Mouse (Mus musculus): ENCODE measurements around the gene Stoml1. TPM values are rescaled to one million over a fixed set of nuclear protein-coding genes. Genes with fewer than 3 reads are reported as not detected.
"Not testable (repeated sequence)": the region's sequence is repeated elsewhere in the genome, so short reads cannot be mapped to it uniquely, and the experiment has no call there.

Stoml1 gene
- polyA plus RNA-seq, 1 experiment from 2014 or later = 109 TPM

DNA sequence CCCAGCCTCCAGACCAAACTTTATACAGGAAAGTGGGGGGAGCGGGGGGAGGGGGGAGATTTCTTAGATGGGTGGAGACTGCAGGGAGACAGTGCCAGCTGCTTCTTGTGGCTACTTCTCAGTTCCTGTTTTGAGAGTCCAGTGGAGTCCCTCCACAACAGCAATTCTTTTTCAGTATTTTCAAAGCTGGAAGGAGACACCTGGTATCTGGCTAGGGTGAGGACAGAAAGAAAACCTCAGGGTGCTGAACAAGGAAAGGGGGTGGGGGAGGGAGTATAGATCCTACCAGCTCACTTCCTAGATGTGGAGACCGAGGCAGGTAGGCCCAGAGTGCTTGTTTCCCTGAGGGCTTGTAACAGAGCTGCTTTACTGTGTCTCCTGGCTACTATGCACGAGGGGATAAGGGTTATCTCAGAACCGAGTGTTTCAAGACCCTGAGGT, 13.6 kb downstream of the Stoml1 start:
- H3K9me3 ChIP-seq = no peaks in the 10 kb centered on the region
- no peak overlapping the region for H3K4me2 ChIP-seq (replicated peaks)
- WGBS = 48% methylated on average over 4 of the region's 4 CpGs
- H3K36me3 ChIP-seq = peaks cover 14% of the 10 kb centered on the region
- no peak for ATAC-seq (replicated peaks)
- H3K27ac ChIP-seq (replicated peaks) = no peak overlapping the region
- H3K4me1 ChIP-seq = no peaks in the 10 kb centered on the region
- H3K27me3 ChIP-seq = no peaks in the 10 kb centered on the region
- H3K4me3 ChIP-seq = no peak overlapping the region
- no peak overlapping the region for H3K9ac ChIP-seq (replicated peaks)

DNA sequence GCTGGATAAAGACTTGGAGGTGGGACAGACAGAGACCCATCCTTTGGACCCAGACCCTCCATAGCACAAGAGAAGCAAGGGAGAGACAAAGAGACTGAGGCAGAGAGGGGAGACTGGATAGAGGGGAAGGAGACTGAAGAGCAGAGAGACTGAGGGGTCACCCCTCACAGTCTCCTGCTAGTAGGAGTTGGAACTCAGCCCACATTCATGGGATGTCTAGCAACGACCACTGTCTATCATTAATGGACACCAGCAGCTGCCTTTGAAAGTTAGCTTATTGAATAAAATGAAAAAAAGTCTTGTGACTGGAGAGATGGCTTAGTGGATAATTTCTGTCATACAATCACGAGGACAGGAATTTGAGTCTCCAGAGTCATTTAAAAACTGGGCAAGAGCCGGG, 14.1 kb downstream of the Stoml1 start:
- Histone ChIP-seq H3K4me2 (replicated peaks) (no peak overlapping the region), H3K27ac (replicated peaks) (no peak overlapping the region), H3K36me3 (peaks cover 9% of the 10 kb centered on the region), H3K9ac (replicated peaks) (no peak overlapping the region), H3K4me3 (no peak overlapping the region), H3K9me3 (no peaks in the 10 kb centered on the region), H3K4me1 (no peaks in the 10 kb centered on the region), H3K27me3 (no peaks in the 10 kb centered on the region)
- no peak for ATAC-seq (replicated peaks)
- WGBS = 74% methylated on average over 3 of the region's 3 CpGs

DNA sequence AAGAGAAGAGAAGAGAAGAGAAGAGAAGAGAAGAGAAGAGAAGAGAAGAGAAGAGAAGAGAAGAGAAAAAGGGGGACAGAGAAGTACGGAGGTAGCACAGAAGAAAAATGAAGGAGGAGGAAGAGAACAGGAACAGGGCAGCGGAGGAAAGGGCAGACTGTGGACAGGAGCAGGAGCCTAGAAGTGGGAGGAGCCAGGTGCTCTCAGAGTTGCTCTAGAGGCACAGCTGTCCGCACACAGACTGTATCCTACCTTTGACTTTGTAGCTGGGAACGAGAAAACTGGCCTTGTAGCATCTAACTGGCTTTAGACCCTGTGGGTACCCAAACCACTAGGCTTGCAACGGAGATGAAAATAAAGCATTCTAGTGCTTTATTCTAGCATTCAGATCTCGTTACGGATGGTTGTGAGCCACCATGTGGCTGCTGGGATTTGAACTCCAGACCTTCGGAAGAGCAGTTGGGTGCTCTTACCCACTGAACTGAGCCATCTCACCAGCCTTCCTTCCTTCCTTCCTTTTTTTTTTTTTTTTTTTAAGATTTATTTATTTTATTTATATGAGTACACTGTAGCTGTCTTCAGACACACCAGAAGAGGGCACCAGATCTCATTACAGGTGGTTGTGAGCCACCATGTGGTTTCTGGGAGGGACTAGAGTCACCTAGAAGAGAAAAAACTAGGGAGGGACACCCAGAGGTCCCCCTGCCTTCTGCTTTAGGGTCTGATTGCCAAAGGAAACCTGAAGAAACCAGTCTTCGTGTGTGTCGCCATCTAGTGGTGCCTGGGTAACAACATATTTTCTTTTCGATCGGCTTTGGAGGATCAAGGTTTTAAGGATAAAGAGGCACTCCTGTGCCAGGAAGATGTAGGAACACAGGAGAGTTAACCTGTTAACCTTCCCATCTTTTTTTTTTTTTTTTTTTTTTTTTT, 15.7 kb downstream of the Stoml1 start:
- WGBS = 61% methylated on average over 12 of the region's 12 CpGs
- no peak overlapping the region for H3K4me2 ChIP-seq (replicated peaks)
- H3K9me3 ChIP-seq = no peaks in the 10 kb centered on the region
- no peaks in the 10 kb centered on the region for H3K4me1 ChIP-seq
- no peak overlapping the region for H3K4me3 ChIP-seq
- no peak overlapping the region for H3K27ac ChIP-seq (replicated peaks)
- H3K9ac ChIP-seq (replicated peaks) = no peak overlapping the region
- no peak for ATAC-seq (replicated peaks)
- H3K27me3 ChIP-seq = no peaks in the 10 kb centered on the region
- H3K36me3 ChIP-seq = no peaks in the 10 kb centered on the region

DNA sequence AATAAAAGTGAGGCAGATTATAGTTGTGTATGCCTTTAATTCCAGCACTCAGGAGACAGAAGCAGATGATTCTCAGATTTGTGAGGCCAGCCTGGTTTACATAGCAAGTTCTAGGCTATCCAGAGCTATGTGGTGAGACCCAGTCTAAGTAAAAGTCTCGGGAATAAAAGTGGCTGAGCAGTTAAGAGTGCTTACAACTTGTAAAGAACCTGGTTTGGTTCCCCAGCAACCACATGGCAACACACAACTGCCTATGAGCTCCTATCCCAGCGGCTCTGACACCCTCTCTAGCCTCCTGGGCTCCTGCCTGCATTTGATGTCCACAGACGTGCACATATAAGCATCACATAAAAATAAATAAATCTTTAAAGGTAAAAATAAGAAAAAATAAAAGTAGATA, 17.1 kb downstream of the Stoml1 start:
- Histone ChIP-seq H3K4me1 (peaks cover 2% of the 10 kb centered on the region), H3K36me3 (no peaks in the 10 kb centered on the region), H3K9ac (replicated peaks) (no peak overlapping the region), H3K4me3 (no peak overlapping the region), H3K27ac (replicated peaks) (no peak overlapping the region), H3K4me2 (replicated peaks) (no peak overlapping the region), H3K27me3 (no peaks in the 10 kb centered on the region), H3K9me3 (no peaks in the 10 kb centered on the region)
- WGBS = 65% methylated on average over 3 of the region's 3 CpGs
- no peak for ATAC-seq (replicated peaks)

DNA sequence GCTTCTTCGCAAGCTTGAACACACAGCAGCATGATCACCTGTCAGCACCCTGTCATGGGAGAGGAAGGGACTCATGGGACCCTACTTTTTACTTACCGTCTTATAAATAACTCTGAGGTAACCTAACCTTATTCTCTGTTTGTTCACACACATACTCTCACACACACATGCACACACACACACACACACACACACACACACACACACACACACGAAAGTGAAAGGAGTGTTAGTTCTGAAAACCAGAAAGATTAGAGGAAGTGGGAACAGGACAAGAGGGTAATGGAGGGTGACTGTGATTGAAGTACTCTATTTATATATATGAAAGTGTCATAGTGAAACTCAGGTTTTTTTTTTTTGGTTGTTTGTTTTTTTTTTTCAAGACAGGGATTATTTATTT, 18.1 kb downstream of the Stoml1 start:
- H3K4me2 ChIP-seq (replicated peaks) = no peak overlapping the region
- H3K9me3 ChIP-seq = no peaks in the 10 kb centered on the region
- peaks cover 7% of the 10 kb centered on the region for H3K4me1 ChIP-seq

DNA sequence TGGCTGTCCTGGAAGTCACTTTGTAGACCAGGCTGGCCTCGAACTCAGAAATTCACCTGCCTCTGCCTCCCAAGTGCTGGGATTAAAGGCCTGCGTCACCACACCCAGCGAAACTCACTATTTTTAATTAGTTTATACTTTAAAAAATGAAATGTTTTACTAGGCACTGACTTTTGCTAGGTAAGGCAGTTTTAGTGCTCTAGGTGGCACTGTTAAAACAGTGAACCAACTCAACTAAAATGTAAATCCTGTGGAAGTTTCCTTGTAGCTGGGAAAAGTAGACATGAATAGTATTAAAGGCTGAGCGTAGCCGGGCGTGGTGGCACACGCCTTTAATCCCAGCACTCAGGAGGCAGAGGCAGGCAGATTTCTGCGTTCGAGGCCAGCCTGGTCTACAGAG, 18.6 kb downstream of the Stoml1 start:
- not testable (repeated sequence) for ATAC-seq (replicated peaks); H3K27ac ChIP-seq (replicated peaks); H3K36me3 ChIP-seq; H3K4me2 ChIP-seq (replicated peaks); H3K9me3 ChIP-seq; H3K4me3 ChIP-seq; H3K27me3 ChIP-seq; H3K4me1 ChIP-seq; H3K9ac ChIP-seq (replicated peaks)
- 94% methylated on average over 9 of the region's 9 CpGs for WGBS

More for the DNA sequence above, 18.1 kb downstream of the Stoml1 start:
- Histone ChIP-seq H3K9ac (replicated peaks) (no peak overlapping the region), H3K27me3 (no peaks in the 10 kb centered on the region), H3K36me3 (no peaks in the 10 kb centered on the region), H3K27ac (replicated peaks) (no peak overlapping the region), H3K4me3 (no peak overlapping the region)
- whole genome bisulfite sequencing = 93% methylated on average over 3 of the region's 3 CpGs
- ATAC-seq (replicated peaks) = no peak

DNA sequence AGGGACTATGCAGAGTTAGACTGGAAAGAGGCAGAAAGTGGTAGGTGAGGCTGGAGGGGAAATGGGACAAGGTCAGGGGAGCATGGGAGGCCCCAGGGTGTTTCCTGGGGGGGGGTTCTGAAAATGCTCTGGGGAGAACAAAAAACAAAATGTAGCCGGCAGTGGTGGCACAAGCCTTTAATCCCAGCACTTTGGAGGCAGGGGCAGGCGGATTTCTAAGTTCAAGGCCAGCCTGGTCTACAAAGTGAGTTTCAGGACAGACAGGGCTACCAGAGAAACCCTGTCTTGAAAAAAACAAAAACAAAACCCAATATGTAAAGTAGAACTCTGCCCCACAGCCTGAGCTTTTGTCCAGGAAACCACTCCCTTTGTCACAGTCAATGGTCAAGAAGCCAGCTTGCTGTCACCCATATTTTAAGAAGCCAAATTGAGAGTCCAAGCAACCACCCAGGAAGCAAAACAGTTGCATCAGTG, 19.1 kb downstream of the Stoml1 start:
- Histone ChIP-seq H3K4me1 (peaks cover 7% of the 10 kb centered on the region), H3K36me3 (no peaks in the 10 kb centered on the region), H3K4me3 (no peak overlapping the region), H3K4me2 (replicated peaks) (no peak overlapping the region), H3K27ac (replicated peaks) (no peak overlapping the region), H3K9ac (replicated peaks) (no peak overlapping the region), H3K27me3 (no peaks in the 10 kb centered on the region), H3K9me3 (no peaks in the 10 kb centered on the region)
- no peak for ATAC-seq (replicated peaks)
- WGBS = 83% methylated on average over 2 of the region's 2 CpGs

DNA sequence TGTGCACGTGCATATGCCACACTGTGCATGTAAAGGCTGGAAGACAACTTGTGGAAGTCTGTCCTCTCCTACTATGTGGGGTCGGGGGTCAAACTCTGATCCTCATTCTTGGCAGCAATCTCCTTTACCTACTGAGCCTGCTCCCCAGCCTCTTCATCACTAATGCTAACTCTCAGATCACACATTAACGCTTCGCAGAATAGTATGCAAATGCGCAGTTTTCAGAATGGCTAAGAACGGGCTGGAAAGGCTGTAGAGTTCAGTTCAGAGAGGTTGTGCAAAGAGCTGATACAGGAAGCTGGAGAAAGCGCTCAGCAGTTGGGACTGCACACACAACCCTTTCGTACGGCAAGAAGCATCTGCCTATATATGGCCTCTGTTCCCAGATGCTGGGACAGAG, 19.9 kb downstream of the Stoml1 start:
- no peaks in the 10 kb centered on the region for H3K9me3 ChIP-seq
- no peak for ATAC-seq (replicated peaks)
- H3K4me2 ChIP-seq (replicated peaks) = no peak overlapping the region
- WGBS = 72% methylated on average over 9 of the region's 9 CpGs
- no peaks in the 10 kb centered on the region for H3K27me3 ChIP-seq
- no peak overlapping the region for H3K4me3 ChIP-seq
- no peaks in the 10 kb centered on the region for H3K36me3 ChIP-seq
- H3K27ac ChIP-seq (replicated peaks) = no peak overlapping the region
- H3K9ac ChIP-seq (replicated peaks) = no peak overlapping the region
- H3K4me1 ChIP-seq = peaks cover 7% of the 10 kb centered on the region

DNA sequence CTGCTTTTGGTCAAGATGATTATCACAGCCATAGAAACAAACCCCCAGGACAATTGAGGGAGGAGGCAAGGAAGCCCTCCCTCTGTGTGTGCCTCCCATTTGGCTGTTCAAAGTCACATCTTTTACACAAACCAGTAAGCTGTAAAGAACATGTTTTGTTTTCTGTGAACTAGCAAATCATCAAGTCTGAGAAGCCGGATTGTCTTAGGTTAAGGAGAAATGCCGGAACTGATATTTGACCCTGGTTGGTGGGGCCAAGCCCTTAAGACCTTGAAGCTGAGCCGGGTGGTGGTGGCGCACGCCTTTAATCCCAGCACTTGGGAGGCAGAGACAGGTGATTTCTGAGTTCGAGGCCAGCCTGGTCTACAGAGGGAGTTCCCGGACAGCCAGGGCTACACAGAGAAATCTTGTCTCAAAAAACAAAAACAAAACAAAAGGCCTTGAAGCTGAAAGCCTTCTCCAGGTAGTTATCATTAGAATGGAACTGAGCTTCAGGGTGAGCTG, 21.2 kb downstream of the Stoml1 start:
- H3K9me3 ChIP-seq = no peaks in the 10 kb centered on the region
- H3K27ac ChIP-seq (replicated peaks) = no peak overlapping the region
- no peak overlapping the region for H3K4me2 ChIP-seq (replicated peaks)
- peaks cover 7% of the 10 kb centered on the region for H3K4me1 ChIP-seq
- no peak overlapping the region for H3K4me3 ChIP-seq
- no peaks in the 10 kb centered on the region for H3K27me3 ChIP-seq
- no peaks in the 10 kb centered on the region for H3K36me3 ChIP-seq
- ATAC-seq (replicated peaks) = no peak
- 87% methylated on average over 7 of the region's 7 CpGs for WGBS
- H3K9ac ChIP-seq (replicated peaks) = no peak overlapping the region

DNA sequence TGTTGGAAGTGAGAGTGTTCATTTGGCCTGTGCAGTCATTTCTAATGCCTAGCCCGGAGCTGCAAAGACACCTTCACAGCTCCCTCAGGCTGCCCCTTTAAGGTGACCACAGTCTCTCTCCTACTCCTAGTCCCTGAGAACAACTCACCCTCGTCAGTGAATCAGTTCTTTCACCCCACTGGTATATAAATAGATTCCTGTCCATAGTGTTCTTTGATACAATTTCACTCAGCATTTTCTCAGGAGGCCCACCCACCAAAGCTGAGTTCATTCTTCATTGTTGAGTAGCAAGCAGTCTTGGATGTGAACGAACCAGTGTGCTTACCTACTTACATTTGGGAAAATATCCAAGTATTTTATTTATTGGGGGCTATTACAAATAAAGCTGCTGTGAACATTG, 21.7 kb downstream of the Stoml1 start:
- ATAC-seq (replicated peaks) = no peak
- H3K4me1 ChIP-seq = peaks cover 7% of the 10 kb centered on the region
- H3K4me2 ChIP-seq (replicated peaks) = no peak overlapping the region
- H3K27ac ChIP-seq (replicated peaks) = no peak overlapping the region
- H3K9me3 ChIP-seq = no peaks in the 10 kb centered on the region
- H3K4me3 ChIP-seq = no peak overlapping the region
- H3K9ac ChIP-seq (replicated peaks) = no peak overlapping the region
- WGBS = 40% methylated on average over 3 of the region's 3 CpGs
- H3K27me3 ChIP-seq = no peaks in the 10 kb centered on the region
- H3K36me3 ChIP-seq = no peaks in the 10 kb centered on the region

DNA sequence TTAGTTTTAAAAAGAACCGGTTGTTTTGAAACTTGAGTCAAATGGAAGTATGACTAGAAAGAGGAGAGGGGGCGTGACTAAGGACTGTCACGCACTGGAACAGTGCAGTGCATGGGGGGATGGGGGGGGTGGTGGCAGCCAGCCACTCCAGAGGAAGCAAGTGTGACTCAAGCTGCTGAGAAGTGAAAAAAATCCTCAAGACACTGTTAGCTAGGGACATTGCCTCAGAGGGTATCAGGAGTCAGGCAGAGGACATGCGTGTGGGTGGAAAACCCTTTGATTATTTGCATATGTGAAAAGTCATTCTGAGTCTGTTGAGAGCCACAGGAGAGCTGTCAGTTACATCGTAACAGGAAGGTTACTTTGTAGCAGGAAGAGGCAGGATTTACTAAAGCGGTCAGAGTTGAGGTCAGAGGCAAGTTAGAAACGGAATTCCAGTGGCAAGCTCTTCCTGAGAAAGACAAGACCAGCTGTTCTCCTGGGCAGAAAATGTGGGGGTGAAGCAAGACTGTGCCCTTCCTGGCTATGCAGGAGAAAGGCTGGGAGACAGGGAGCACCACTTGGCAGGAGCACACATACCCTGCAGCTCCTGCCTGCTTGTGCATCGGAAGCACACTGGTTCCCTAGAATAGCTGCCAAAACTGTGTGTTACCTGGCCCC, 22.3 kb downstream of the Stoml1 start:
- Histone ChIP-seq H3K4me2 (replicated peaks) (no peak overlapping the region), H3K9me3 (no peaks in the 10 kb centered on the region), H3K36me3 (no peaks in the 10 kb centered on the region), H3K9ac (replicated peaks) (no peak overlapping the region), H3K27me3 (no peaks in the 10 kb centered on the region), H3K4me1 (peaks cover 8% of the 10 kb centered on the region), H3K4me3 (no peak overlapping the region), H3K27ac (replicated peaks) (peak overlapping the region; percentile 42; the same call in 1 of the 2 replicates)
- no peak for ATAC-seq (replicated peaks)
- 44% methylated on average over 8 of the region's 8 CpGs for WGBS

DNA sequence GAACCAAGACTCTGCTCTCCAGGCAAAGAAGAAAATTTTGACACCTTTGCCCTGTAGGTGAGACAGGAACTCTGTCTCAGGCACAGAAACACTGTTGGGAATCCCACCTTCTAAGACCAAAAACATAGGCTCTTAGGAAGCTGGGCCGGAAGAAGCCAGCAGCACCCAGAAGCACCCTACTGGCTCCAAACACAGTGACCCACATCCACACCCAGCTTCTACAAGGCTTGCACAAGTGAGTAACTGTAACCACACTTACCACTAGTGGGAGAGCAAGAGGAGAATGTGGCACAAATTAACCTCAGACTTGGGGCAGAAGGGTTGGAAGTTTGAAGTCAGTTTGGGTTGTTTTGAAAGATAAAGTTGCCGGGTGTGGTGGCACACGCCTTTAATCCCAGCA, 22.8 kb downstream of the Stoml1 start:
- peaks cover 13% of the 10 kb centered on the region for H3K4me1 ChIP-seq
- no peaks in the 10 kb centered on the region for H3K27me3 ChIP-seq
- H3K36me3 ChIP-seq = no peaks in the 10 kb centered on the region
- WGBS = 86% methylated on average over 3 of the region's 3 CpGs
- no peak for ATAC-seq (replicated peaks)
- no peak overlapping the region for H3K4me2 ChIP-seq (replicated peaks)
- H3K4me3 ChIP-seq = no peak overlapping the region
- peak overlapping the region; percentile 42; the same call in 1 of the 2 replicates for H3K27ac ChIP-seq (replicated peaks)
- no peaks in the 10 kb centered on the region for H3K9me3 ChIP-seq
- no peak overlapping the region for H3K9ac ChIP-seq (replicated peaks)

Measured in forebrain, embryonic 15.5 days (tissue).